Mouse (Mus musculus): ENCODE results near the gene Ern2.
A peak's percentile ranks its signal among the peaks of the same experiment; 100 is the strongest.

- TF ChIP-seq SMC3 (IDR thresholded peaks at IDR 0.05; ENCODE audit: low read depth, low read length), result peak; percentile 49
- TF ChIP-seq ETS1 (conservative IDR thresholded peaks at IDR 0.05; ENCODE audit: low read depth, low read length), result no peak
- no peak for TF ChIP-seq POLR2A (IDR thresholded peaks at IDR 0.05; ENCODE audit: low read depth, low read length)
- TF ChIP-seq EP300 (IDR thresholded peaks at IDR 0.05; ENCODE audit: low read length), result no peak
- no peak for TF ChIP-seq KAT2A (IDR thresholded peaks at IDR 0.05; ENCODE audit: insufficient replicate concordance, low read length)
- TF ChIP-seq ZC3H11A (IDR thresholded peaks at IDR 0.05; ENCODE audit: low read depth, low read length), result no peak
- TF ChIP-seq CTCF (conservative IDR thresholded peaks at IDR 0.05 in 1 of 2, IDR thresholded peaks at IDR 0.05 in 1 of 2; ENCODE audit: low read depth in 2 of 2, low read length in 2 of 2), result peak; percentile 78 to 97
- TF ChIP-seq E2F4 (IDR thresholded peaks at IDR 0.05; ENCODE audit: insufficient replicate concordance, low read depth, low read length), result no peak
- no peak for TF ChIP-seq NELFE (IDR thresholded peaks at IDR 0.05; ENCODE audit: low read depth, low read length)
- no peak for TF ChIP-seq ZNF384 (IDR thresholded peaks at IDR 0.05; ENCODE audit: low read depth, low read length)
These were observed 11.3 kb upstream of the Ern2 start for GRCm38 (mm10) chr7:122197306-122197705.

All from CH12.LX (cell line).